Mouse (Mus musculus) G1E (cell line): ENCODE measurements around the gene Txndc11. TPM values are rescaled to one million over a fixed set of nuclear protein-coding genes. Genes with fewer than 3 reads are reported as not detected.

ENCODE experiments used
- ATAC-seq: 2 replicates; pipeline ENCODE4 v1.8.0; 2016; ENCODE audit warnings: mild to moderate bottlenecking; ENCODE audit not compliant: insufficient number of reproducible peaks, poor library complexity, low FRiP score, severe bottlenecking; ENCODE audit errors: extremely low read depth
- DNase-seq: peaks from one replicate; pipeline ENCODE4 v3.0.0; 2012; ENCODE audit warnings: low spot score
- H3K27me3 ChIP-seq: 2 replicates; pipeline ENCODE4 v1.6.1; 2012; ENCODE audit warnings: mild to moderate bottlenecking, low read length, inconsistent platforms; ENCODE audit not compliant: insufficient read depth
- H3K36me3 ChIP-seq: replicated peaks from 2 replicates; pipeline ENCODE3; 2012; ENCODE audit warnings: mild to moderate bottlenecking, inconsistent platforms
- H3K4me1 ChIP-seq: 2 replicates; pipeline ENCODE4 v1.6.1; 2012; ENCODE audit warnings: low read depth, low read length, inconsistent platforms, mixed read lengths; ENCODE audit not compliant: insufficient read depth
- H3K4me3 ChIP-seq: 2 replicates; pipeline ENCODE4 v1.5.1; 2012; ENCODE audit warnings: low read depth, mild to moderate bottlenecking, inconsistent platforms, low read length, moderate library complexity, mixed read lengths
- H3K9me3 ChIP-seq: replicated peaks from 2 replicates; pipeline ENCODE4 v1.6.1; 2012; ENCODE audit warnings: inconsistent platforms
- CTCF ChIP-seq: IDR thresholded peaks from 2 replicates; pipeline ENCODE4 v1.5.1; 2012; ENCODE audit warnings: low read depth, low read length, inconsistent platforms, mixed read lengths
- GATA1 ChIP-seq: IDR thresholded peaks from 2 replicates; pipeline ENCODE4 v1.6.1; 2012; ENCODE audit warnings: borderline replicate concordance, low read length, inconsistent platforms, mixed read lengths
- GATA2 ChIP-seq: IDR thresholded peaks from 2 replicates; pipeline ENCODE4 v1.6.1; 2012; ENCODE audit warnings: low read depth, low read length, inconsistent platforms, borderline replicate concordance
- POLR2AphosphoS5 ChIP-seq: IDR thresholded peaks from 2 replicates; pipeline ENCODE4 v1.6.1; 2012; ENCODE audit warnings: low read depth, low read length, inconsistent platforms; ENCODE audit not compliant: insufficient replicate concordance
- TAL1 ChIP-seq: conservative IDR thresholded peaks from 2 replicates; pipeline ENCODE4 v1.6.1; 2012; ENCODE audit warnings: low read depth, low read length, inconsistent platforms, mixed read lengths
- polyA plus RNA-seq: library from polyadenylated mRNA; stranded (reverse); fragments of >175 nt; gene quantifications from 2 replicates; pipeline ENCODE4 v1.2.3, GENCODE M21; 2012
- total RNA-seq, 2 experiments: library from RNA; stranded (forward) in 1 of 2; stranded (reverse) in 1 of 2; fragments of 200-1000 nt in 1 of 2; fragments of >200 nt in 1 of 2; fragmentation: Nextera tagmentation in 1 of 2; gene quantifications; 2 replicates each; pipeline ENCODE4 v1.2.3; 2014 to 2017

The Txndc11 gene
- total and polyA plus RNA-seq, 3 experiments = 19.2 to 43.3 (median 27.0) TPM

DNA sequence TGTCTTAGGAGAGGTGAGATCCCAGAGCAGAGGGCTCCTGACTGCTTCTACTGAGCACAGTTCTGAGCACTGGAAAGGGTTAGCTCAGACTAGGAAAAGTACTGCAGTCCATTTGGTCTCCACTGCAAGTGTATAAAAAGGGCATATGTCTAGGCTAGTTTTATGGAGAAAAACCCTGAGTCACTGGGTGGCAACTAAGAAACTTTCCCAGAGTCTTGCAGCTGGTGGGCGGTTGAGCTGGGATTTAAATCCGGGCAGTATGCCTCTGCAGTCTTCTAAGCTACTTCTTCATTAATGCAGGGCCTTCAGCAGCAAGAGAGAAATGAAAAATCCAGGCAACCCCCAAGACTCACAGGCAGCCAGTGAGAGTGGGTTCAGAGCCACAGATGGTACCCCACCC is 84.2 kb downstream of the Txndc11 start:
- Histone ChIP-seq H3K4me3 (no peak overlapping the region), H3K27me3 (peaks cover 43% of the 10 kb centered on the region), H3K36me3 (no peaks in the 10 kb centered on the region), H3K4me1 (no peaks in the 10 kb centered on the region), H3K9me3 (no peaks in the 10 kb centered on the region)
- DNase-seq (no peak), ATAC-seq (no peak)
- TF ChIP-seq TAL1 (no peak), POLR2AphosphoS5 (no peak), GATA1 (no peak), CTCF (no peak), GATA2 (no peak)

- Histone ChIP-seq H3K27me3 (peaks cover 54% of the 10 kb centered on the region), H3K4me3 (no peak overlapping the region), H3K4me1 (no peaks in the 10 kb centered on the region), H3K36me3 (no peaks in the 10 kb centered on the region), H3K9me3 (no peaks in the 10 kb centered on the region)
- TF ChIP-seq CTCF (no peak), TAL1 (no peak)
- no peak for ATAC-seq
- DNase-seq = no peak
These were observed 87.3 kb downstream of the Txndc11 start for GRCm38 (mm10) chr16:11047130-11047529.

DNA sequence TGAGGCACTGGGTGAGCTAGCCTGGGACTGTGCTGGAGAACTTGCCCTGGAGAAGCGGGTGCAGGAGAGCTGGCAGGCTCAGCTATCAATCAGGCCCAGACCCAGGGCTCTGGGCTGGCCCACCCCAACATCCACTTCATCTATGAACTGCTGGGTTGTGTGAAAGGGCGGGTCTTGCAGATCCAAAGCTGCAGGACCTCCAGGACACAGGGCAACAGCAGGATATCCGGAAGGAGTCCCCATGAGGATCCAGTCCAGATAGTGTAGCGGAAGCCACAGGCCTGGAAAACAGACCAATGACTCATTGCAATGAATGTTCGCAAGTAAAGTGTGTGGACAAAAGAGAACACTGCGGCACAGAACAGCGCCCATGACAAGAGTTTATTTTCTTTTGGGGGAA is 88.0 kb downstream of the Txndc11 start:
- Histone ChIP-seq H3K9me3 (no peaks in the 10 kb centered on the region), H3K4me3 (no peak overlapping the region), H3K4me1 (no peaks in the 10 kb centered on the region), H3K27me3 (peaks cover 54% of the 10 kb centered on the region), H3K36me3 (no peaks in the 10 kb centered on the region)
- ATAC-seq = no peak
- TF ChIP-seq GATA2 (no peak), POLR2AphosphoS5 (no peak), TAL1 (no peak), GATA1 (no peak), CTCF (no peak)
- no peak for DNase-seq

GRCm38 (mm10) chr16:11043239-11043638 is 91.2 kb downstream of the Txndc11 start:
- DNase-seq = no peak
- Histone ChIP-seq H3K4me1 (no peaks in the 10 kb centered on the region), H3K36me3 (no peaks in the 10 kb centered on the region), H3K27me3 (peaks cover 53% of the 10 kb centered on the region), H3K9me3 (no peaks in the 10 kb centered on the region), H3K4me3 (no peak overlapping the region)
- no peak for ATAC-seq
- TF ChIP-seq GATA1 (no peak), CTCF (no peak), GATA2 (no peak), POLR2AphosphoS5 (no peak)

- ATAC-seq (no peak), DNase-seq (no peak)
- TF ChIP-seq CTCF = no peak
- no peak for TF ChIP-seq TAL1
- no peak for TF ChIP-seq POLR2AphosphoS5
- Histone ChIP-seq H3K27me3 (peaks cover 47% of the 10 kb centered on the region), H3K9me3 (no peaks in the 10 kb centered on the region), H3K4me3 (no peak overlapping the region), H3K36me3 (no peaks in the 10 kb centered on the region), H3K4me1 (no peaks in the 10 kb centered on the region)
These were observed 93.8 kb downstream of the Txndc11 start for GRCm38 (mm10) chr16:11040603-11041002.

GRCm38 (mm10) chr16:11035790-11036431 is 98.5 kb downstream of the Txndc11 start:
- Histone ChIP-seq H3K9me3 (no peaks in the 10 kb centered on the region), H3K27me3 (peaks cover 35% of the 10 kb centered on the region), H3K4me3 (no peak overlapping the region), H3K4me1 (no peaks in the 10 kb centered on the region; the same call in 1 of the 2 replicates), H3K36me3 (no peaks in the 10 kb centered on the region)
- TF ChIP-seq TAL1 (no peak), CTCF (peak; percentile 33; the same call in 1 of the 2 replicates)
- ATAC-seq (no peak), DNase-seq (peak; percentile 41)

- DNase-seq (no peak), ATAC-seq (no peak)
- Histone ChIP-seq H3K4me3 (no peak overlapping the region), H3K27me3 (peaks cover 33% of the 10 kb centered on the region), H3K4me1 (no peaks in the 10 kb centered on the region; the same call in 1 of the 2 replicates), H3K36me3 (no peaks in the 10 kb centered on the region), H3K9me3 (no peaks in the 10 kb centered on the region)
- TF ChIP-seq CTCF (no peak), POLR2AphosphoS5 (no peak), TAL1 (no peak), GATA2 (no peak), GATA1 (no peak)
These were observed 99.2 kb downstream of the Txndc11 start for GRCm38 (mm10) chr16:11035273-11035672.
